Mouse (Mus musculus): ENCODE results near the gene Ppp1r1a. TPM values are rescaled to one million over a fixed set of nuclear protein-coding genes. Genes with fewer than 3 reads are reported as not detected.

The Ppp1r1a gene
- 38.3 and 46.7 TPM in 2 replicates for polyA plus RNA-seq (2016; fragmentation: Nextera tagmentation; extraction: Ambion mirVana)

DNA sequence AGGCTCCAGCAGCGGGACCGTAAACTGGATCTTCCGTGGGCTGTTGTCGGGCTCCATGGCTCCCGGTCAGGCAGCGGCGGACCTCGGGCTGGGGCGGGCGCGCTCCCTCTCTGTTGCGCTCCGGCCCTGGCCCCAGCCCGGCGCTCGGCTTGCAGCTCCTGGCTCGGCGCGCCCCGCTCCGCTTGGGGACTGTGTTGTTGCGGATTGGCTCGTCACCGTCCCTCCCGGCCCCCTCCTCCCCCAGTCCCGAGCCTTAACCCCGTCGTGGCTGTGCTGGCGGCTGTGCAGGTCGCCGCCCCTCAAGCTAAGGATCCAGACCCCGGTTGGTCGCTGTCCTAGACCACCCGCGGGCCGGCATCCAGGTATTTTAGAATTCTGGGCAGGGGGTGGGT lies at the start of gene Ppp1r1a:
Ppp1r1a (minus strand) TSS at position 182 of the 392 bp plus-strand sequence.
- Histone ChIP-seq H3K36me3 (0 out of 2 replicates have a peak, but pooled peaks cover 3% of the 10 kb centered on the region), H3K4me1 (peaks cover 48% of the 10 kb centered on the region), H3K9me3 (replicated peaks) (no peaks in the 10 kb centered on the region), H3K27ac (replicated peaks) (peak within 1 kb of the TSS; percentile 85), H3K4me3 (peak within 1 kb of the TSS; percentile 81), H3K27me3 (ENCODE audit: low read depth, poor library complexity, severe bottlenecking) (peaks cover 58% of the 10 kb centered on the region)
- peak; percentile 84 for DNase-seq (ENCODE audit: low spot score)
- under 1% methylated on average over 36 of the region's 36 CpGs for WGBS

DNA sequence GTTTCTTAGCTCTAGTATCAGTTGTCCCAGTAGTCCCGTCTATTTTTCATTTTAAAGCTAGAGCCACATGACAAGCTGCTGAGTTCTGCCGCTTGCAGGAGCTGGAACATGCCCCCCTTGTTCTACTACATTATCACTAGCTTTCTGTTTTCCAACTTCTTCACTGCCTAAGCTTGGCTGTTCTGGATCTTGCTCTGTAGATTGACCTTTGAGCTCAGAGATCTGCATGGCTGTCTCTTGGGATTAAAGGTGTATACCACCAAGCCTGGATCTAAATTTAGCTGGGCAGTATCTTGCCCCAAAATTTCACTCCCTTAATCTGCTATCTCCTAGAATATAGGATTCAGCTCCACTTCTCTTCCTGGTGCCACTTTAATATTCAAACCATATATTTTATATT lies 48.1 kb upstream of the Ppp1r1a start:
- H3K4me3 ChIP-seq: no peak overlapping the region
- no peaks in the 10 kb centered on the region for H3K9me3 ChIP-seq (replicated peaks)
- H3K27ac ChIP-seq (replicated peaks): no peak overlapping the region
- DNase-seq (ENCODE audit: low spot score): no peak
- 82% methylated on average over 2 of the region's 2 CpGs for WGBS
- H3K4me1 ChIP-seq: no peaks in the 10 kb centered on the region
- no peaks in the 10 kb centered on the region for H3K36me3 ChIP-seq
- no peaks in the 10 kb centered on the region for H3K27me3 ChIP-seq (ENCODE audit: low read depth, poor library complexity, severe bottlenecking)

DNA sequence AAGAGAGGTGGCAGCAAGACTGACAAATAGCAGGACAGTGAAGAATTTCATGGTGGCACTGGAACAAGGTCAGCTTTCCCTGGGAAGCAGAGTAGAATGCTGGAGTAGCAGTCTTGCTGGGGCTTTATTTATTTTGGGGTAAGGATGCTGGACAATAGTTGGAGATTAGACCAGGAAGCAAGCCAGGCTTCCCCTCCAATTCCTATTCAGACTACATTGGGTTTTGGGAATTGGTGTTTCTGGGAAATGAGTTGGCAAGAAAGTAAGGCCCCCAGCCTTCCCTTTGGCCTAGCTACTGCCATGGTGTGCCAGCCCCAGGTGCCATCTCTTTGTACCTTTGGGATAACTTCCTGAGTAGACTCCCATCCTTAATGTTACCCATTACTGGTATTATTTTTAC lies 27.2 kb upstream of the Ppp1r1a start, which contains the start of gene Glycam1:
Glycam1 (minus strand) TSS at position 101 of the 400 bp plus-strand sequence.
- no peak within 1 kb of the TSS for H3K27ac ChIP-seq (replicated peaks)
- no peaks in the 10 kb centered on the region for H3K9me3 ChIP-seq (replicated peaks)
- no peaks in the 10 kb centered on the region for H3K4me1 ChIP-seq
- H3K4me3 ChIP-seq: no peak within 1 kb of the TSS
- H3K36me3 ChIP-seq: no peaks in the 10 kb centered on the region
- DNase-seq (ENCODE audit: low spot score): no peak
- H3K27me3 ChIP-seq (ENCODE audit: low read depth, poor library complexity, severe bottlenecking): no peaks in the 10 kb centered on the region

DNA sequence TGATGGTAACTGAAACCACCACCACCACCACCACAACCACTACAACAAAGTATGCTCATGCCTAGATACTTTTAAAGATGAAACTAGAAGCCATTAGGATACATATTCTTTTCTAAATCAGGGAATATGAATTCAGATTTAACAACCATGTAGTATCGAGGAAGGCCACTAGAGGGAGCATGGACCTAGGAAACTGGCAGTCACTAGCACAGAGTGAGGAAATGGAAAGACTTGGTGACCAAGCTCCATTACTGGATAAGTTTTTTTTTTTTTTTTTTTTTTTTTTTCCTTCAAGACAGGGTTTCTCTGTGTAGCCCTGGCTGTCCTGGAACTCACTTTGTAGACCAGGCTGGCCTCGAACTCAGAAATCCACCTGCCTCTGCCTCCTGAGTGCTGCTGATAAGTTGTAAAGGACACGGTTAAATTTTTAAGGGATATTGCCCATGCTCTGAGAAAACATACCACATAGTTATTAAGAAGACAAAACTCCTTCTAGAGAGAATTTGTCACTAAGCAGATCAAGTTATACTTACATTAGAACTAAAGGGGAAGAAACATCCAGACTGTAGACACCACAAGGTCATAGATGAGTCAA lies 14.4 kb upstream of the Ppp1r1a start:
- Histone ChIP-seq H3K27me3 (ENCODE audit: low read depth, poor library complexity, severe bottlenecking) (no peaks in the 10 kb centered on the region), H3K9me3 (replicated peaks) (no peaks in the 10 kb centered on the region), H3K36me3 (no peaks in the 10 kb centered on the region), H3K27ac (replicated peaks) (no peak overlapping the region), H3K4me3 (no peak overlapping the region), H3K4me1 (no peaks in the 10 kb centered on the region)
- WGBS: 39% methylated on average over 3 of the region's 3 CpGs
- no peak for DNase-seq (ENCODE audit: low spot score)

DNA sequence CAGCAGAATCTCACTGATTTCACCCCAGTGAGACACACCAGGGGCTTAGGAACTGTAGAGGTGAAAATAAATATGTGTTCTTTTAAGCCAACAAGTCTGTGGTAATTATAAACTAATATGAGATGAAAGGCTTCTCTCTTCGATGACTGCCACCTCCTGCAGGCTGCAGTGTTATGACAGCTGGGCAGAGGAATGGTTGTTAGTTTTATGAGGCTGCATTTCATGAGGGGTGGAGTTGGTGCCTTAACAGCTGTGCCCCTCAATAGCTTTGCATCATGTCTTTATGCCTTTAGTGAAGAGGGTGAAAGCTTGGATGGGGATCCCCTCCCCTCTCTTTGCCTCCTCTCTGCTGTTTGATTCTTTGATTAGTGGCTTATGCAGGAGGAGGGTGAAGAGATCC lies 13.2 kb upstream of the Ppp1r1a start:
- no peaks in the 10 kb centered on the region for H3K27me3 ChIP-seq (ENCODE audit: low read depth, poor library complexity, severe bottlenecking)
- no peaks in the 10 kb centered on the region for H3K9me3 ChIP-seq (replicated peaks)
- 53% methylated on average over 1 of the region's 1 CpGs for whole genome bisulfite sequencing
- no peaks in the 10 kb centered on the region for H3K4me1 ChIP-seq
- no peak overlapping the region for H3K4me3 ChIP-seq
- no peak overlapping the region for H3K27ac ChIP-seq (replicated peaks)
- no peaks in the 10 kb centered on the region for H3K36me3 ChIP-seq
- DNase-seq (ENCODE audit: low spot score): no peak

DNA sequence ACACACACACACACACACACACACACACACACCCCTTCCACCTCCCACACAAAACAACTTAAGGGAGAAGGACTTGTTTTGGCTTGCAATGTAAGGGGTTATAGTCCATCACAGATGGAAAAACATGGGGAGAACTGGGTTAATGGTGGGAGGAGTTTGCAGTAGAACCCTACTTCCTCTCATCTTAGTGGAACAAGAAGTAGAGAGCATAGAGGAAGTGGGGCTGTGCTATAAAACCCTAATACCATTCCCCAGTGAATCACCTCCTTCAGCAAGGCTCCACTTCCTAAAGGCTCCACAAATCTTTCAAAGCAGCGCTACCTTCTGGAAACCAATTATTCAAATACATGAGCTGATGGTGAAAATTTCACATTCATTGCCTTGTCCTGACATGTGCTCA lies 11.7 kb upstream of the Ppp1r1a start:
- H3K9me3 ChIP-seq (replicated peaks): no peaks in the 10 kb centered on the region
- WGBS: 88% methylated on average over 1 of the region's 1 CpGs
- no peaks in the 10 kb centered on the region for H3K27me3 ChIP-seq (ENCODE audit: low read depth, poor library complexity, severe bottlenecking)
- DNase-seq (ENCODE audit: low spot score): no peak
- no peak overlapping the region for H3K27ac ChIP-seq (replicated peaks)
- no peaks in the 10 kb centered on the region for H3K36me3 ChIP-seq
- H3K4me1 ChIP-seq: no peaks in the 10 kb centered on the region
- H3K4me3 ChIP-seq: no peak overlapping the region

DNA sequence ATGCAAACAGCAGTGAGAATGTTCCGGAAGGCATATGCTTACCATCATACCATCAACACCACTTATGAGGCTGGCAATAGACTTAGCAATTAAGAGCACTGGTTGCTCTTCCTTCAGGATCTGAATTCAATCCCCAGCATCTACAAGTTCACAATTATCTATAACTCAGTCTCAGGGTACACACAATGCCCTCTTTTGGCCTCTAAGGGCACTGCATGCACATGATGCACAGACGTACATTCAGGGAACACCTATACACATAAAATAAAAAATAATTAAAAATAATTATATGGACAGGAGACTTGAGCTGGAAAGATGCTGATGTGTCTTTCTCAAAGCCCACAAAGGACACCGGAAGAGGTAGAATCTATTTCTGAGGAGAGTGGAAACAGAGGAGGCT lies 10.2 kb upstream of the Ppp1r1a start:
- no peaks in the 10 kb centered on the region for H3K27me3 ChIP-seq (ENCODE audit: low read depth, poor library complexity, severe bottlenecking)
- DNase-seq (ENCODE audit: low spot score): no peak
- 87% methylated on average over 3 of the region's 3 CpGs for WGBS
- no peaks in the 10 kb centered on the region for H3K9me3 ChIP-seq (replicated peaks)
- H3K4me1 ChIP-seq: peaks cover 5% of the 10 kb centered on the region; the same call in 1 of the 2 replicates
- H3K36me3 ChIP-seq: no peaks in the 10 kb centered on the region
- H3K27ac ChIP-seq (replicated peaks): no peak overlapping the region
- no peak overlapping the region for H3K4me3 ChIP-seq

DNA sequence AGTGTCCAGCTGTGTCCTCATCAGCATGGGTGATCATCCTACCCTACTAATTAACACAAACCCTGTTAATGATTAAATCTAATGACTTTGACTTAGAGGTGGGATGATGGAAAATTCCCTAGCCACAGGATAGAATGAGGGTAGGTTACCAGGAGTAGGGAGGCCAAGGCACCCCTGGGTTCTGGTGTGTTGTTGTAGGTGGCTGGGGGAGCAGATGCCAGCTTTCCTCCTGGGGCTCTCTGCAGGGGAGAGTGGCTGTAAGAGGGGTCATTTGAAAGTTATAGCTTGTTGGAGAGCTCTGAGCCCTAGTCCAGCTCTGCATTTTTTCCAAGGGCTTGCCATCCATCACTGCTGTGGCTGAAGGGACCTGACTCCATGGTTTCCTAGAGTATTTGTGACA lies 4.7 kb upstream of the Ppp1r1a start:
- DNase-seq (ENCODE audit: low spot score): peak; percentile 9
- Histone ChIP-seq H3K36me3 (no peaks in the 10 kb centered on the region), H3K27me3 (ENCODE audit: low read depth, poor library complexity, severe bottlenecking) (peaks cover 34% of the 10 kb centered on the region), H3K4me3 (no peak overlapping the region), H3K4me1 (peaks cover 24% of the 10 kb centered on the region), H3K9me3 (replicated peaks) (no peaks in the 10 kb centered on the region), H3K27ac (replicated peaks) (no peak overlapping the region)

DNA sequence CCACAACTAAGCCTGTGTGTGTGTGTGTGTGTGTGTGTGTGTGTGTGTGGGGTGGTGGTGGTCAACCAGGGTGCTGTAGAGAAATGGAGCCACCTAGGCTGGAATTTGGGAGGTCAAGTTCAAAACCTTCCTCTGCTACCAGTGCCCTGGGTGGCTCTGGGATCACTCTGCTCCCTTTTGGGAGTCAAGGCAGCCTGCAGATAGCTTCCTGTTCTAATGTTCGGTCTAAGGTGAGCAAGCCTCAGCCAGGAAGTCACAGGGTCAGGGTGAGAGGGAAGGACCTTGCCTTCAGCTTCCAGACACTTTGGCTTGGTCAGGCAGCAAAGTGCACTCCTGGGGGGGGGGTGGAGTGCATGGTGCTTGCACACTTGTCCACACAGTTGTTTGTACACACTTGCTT lies 2.8 kb upstream of the Ppp1r1a start:
- Histone ChIP-seq H3K4me1 (peaks cover 38% of the 10 kb centered on the region), H3K4me3 (no peak overlapping the region), H3K27ac (replicated peaks) (no peak overlapping the region), H3K27me3 (ENCODE audit: low read depth, poor library complexity, severe bottlenecking) (peaks cover 50% of the 10 kb centered on the region), H3K9me3 (replicated peaks) (no peaks in the 10 kb centered on the region), H3K36me3 (no peaks in the 10 kb centered on the region)
- peak; percentile 8 for DNase-seq (ENCODE audit: low spot score)
- 82% methylated on average over 1 of the region's 1 CpGs for whole genome bisulfite sequencing

DNA sequence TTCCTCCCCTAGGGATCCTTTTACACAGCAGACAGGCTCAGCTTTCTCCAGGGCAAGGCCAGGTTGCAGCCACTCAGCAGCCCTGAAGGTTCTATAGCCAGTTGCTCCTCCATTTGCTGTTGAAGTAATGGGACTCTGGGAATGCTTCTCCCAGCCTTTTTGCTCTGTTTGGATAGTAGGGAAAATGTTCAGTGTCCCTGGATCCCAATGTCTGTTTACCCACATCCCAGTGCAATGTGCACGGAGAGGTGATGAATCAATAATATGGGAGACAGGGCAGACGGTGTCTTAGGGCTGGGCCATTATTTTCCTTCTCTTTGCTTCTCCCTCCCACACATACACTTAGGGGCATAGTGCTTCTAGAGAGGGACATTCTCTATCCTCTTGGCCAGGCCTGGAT lies 1.5 kb upstream of the Ppp1r1a start:
- 52% methylated on average over 2 of the region's 2 CpGs for WGBS
- DNase-seq (ENCODE audit: low spot score): no peak
- Histone ChIP-seq H3K4me3 (no peak overlapping the region), H3K27me3 (ENCODE audit: low read depth, poor library complexity, severe bottlenecking) (peaks cover 58% of the 10 kb centered on the region), H3K9me3 (replicated peaks) (no peaks in the 10 kb centered on the region), H3K4me1 (peaks cover 49% of the 10 kb centered on the region), H3K36me3 (no peaks in the 10 kb centered on the region), H3K27ac (replicated peaks) (no peak overlapping the region)

DNA sequence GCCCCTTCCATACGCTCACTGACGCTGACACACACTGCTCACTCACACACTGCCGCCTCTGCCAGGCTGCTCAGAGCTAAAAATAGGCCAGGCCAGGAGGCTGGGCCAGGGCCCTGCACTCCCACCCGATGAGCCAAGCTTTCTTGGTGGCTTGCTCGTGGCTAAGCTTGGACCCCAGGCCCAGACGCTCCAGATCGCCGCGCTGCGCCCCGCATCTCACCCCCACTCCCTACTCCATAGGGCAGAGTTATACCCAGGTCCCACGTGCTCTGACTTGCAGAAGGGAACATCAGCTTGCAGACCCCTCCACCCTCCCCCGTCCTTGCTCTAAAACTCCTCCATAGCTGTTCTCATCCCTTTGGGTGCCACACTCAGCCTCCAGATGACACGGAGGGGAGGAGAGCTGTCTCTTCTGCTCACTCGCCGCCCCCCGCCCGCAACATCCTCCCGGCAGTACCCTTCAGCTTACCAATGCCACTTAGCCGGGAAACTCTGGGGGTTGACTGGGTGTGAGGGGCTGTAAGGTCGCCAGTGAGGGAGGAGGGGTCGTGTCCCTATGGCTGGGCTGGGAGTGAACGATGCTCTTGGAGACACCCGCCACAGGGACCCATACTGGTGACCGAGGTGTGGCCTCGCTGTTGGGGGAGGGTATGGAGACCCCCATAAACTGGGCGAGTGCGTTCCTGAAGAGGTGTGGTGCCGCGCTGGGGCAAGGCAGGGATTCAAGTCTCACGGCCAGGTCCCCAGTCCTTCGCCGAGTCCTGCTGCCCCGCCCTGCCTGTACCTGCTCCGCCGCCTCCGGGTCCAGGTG lies 587 bp downstream of the Ppp1r1a start:
- peaks cover 58% of the 10 kb centered on the region for H3K27me3 ChIP-seq (ENCODE audit: low read depth, poor library complexity, severe bottlenecking)
- peak overlapping the region; percentile 81 for H3K4me3 ChIP-seq
- DNase-seq (ENCODE audit: low spot score): peak; percentile 44
- peak overlapping the region; percentile 85 for H3K27ac ChIP-seq (replicated peaks)
- no peaks in the 10 kb centered on the region for H3K9me3 ChIP-seq (replicated peaks)
- H3K36me3 ChIP-seq: 0 out of 2 replicates have a peak, but pooled peaks cover 3% of the 10 kb centered on the region
- H3K4me1 ChIP-seq: peaks cover 48% of the 10 kb centered on the region
- WGBS: under 1% methylated on average over 37 of the region's 37 CpGs

DNA sequence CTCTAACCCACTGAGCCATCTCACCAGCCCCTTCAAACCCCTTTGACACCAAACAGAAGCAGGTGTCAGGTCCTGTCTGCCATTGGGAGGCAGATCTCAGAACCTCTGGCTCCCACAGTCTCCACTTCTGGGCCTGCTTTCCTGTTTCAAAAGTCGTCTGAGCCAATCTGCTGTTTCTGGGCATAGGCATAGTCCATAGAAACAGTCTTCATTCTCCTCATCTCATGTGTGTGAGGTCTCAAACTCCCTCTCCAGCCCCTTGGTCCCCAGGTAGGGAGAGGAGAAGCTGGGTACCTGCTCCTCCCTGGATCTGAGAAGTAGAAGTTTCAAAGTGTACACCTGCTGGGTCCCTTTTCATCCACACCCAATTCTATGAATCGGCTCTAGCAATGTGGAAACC lies 1.3 kb downstream of the Ppp1r1a start:
- Histone ChIP-seq H3K4me3 (peak overlapping the region; percentile 81), H3K9me3 (replicated peaks) (no peaks in the 10 kb centered on the region), H3K27ac (replicated peaks) (peak overlapping the region; percentile 85), H3K4me1 (peaks cover 48% of the 10 kb centered on the region), H3K36me3 (0 out of 2 replicates have a peak, but pooled peaks cover 3% of the 10 kb centered on the region), H3K27me3 (ENCODE audit: low read depth, poor library complexity, severe bottlenecking) (peaks cover 58% of the 10 kb centered on the region)
- DNase-seq (ENCODE audit: low spot score): no peak
- 29% methylated on average over 2 of the region's 2 CpGs for whole genome bisulfite sequencing

DNA sequence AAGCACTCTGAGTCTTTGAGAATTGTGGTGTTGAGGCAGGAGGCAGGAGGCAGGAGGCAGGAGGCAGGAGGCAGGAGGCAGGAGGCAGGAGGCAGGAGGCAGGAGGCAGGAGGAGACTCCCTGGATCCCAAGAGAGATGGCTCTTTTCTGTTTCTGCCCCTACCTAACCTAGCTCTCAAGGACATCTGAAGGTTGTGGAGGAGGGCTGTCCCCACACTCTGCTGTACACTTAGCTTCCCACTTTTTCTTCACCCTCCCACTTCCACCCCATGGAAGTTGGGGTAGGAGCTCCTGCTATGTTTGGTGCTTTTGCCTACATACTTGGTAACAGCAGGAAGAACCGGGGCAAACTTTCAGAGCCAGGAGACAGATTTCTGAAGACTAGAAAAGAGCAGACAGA lies 2.0 kb downstream of the Ppp1r1a start:
- Histone ChIP-seq H3K27me3 (ENCODE audit: low read depth, poor library complexity, severe bottlenecking) (peaks cover 57% of the 10 kb centered on the region), H3K4me1 (peaks cover 54% of the 10 kb centered on the region), H3K36me3 (0 out of 2 replicates have a peak, but pooled peaks cover 3% of the 10 kb centered on the region), H3K4me3 (no peak overlapping the region), H3K27ac (replicated peaks) (no peak overlapping the region), H3K9me3 (replicated peaks) (no peaks in the 10 kb centered on the region)
- DNase-seq (ENCODE audit: low spot score): no peak
- 71% methylated on average over 1 of the region's 1 CpGs for WGBS
